Mouse (Mus musculus): ENCODE data around the gene Sgpp2.

- TF ChIP-seq POLR2A (IDR thresholded peaks at IDR 0.05; ENCODE audit: control insufficient read depth, extremely low read depth, insufficient read depth, low read length, poor library complexity) (no peak), CTCF (IDR thresholded peaks at IDR 0.05; ENCODE audit: borderline replicate concordance, control insufficient read depth, extremely low read depth, insufficient read depth, low read length, poor library complexity) (no peak)
These were observed 756 bp downstream of the Sgpp2 start for GRCm38 (mm10) chr1:78310861-78311341.
